Mouse (Mus musculus): ENCODE data around the gene Lrp10.

Gene Lrp10

GRCm38 (mm10) chr14:54477172-54477909 lies 13.4 kb downstream of the Lrp10 start:
- no peak for DNase-seq

GRCm38 (mm10) chr14:54479451-54479920 lies 15.5 kb downstream of the Lrp10 start:
- DNase-seq: peak; percentile 30 to 55

DNA sequence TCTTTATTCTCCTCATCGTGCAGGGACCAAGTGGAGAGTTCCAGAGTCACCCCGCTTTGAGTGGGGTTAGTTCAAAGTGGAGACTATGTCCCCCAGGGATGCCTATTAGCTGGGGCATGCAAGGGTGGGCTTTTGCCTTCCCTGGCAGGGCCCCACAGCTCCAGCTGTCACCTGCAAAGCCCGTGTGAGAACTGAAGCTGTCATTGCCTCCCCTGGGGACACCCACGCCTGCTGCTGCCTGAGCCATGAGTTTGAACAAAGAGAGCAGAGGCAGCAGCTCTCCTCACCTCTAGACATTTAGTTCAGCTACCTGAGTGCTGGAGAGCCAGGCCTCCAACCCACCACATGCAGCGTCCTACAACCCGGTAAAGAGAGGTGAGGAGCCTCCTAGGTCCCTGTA lies 16.7 kb downstream of the Lrp10 start:
- no peak for DNase-seq

DNA sequence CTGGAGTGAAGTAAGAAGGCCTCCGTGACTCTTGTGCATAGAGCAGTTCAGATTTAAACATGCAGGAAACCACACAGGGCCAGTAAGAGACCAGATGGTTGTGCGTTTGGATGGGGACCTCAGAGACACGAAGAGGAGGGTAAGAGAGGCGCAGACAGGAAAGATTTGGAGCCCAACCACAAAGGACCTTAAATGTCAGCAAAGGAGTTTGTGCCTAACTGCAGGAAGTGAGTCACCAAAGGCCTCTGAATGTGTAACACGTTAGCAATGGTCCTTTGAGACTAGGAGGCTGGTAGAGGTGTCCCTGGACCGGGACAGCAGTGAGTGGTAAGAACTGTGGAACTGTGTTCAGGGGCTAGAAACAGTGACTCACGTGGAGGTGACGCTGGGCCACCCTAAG lies 17.5 kb downstream of the Lrp10 start:
- no peak for DNase-seq

DNA sequence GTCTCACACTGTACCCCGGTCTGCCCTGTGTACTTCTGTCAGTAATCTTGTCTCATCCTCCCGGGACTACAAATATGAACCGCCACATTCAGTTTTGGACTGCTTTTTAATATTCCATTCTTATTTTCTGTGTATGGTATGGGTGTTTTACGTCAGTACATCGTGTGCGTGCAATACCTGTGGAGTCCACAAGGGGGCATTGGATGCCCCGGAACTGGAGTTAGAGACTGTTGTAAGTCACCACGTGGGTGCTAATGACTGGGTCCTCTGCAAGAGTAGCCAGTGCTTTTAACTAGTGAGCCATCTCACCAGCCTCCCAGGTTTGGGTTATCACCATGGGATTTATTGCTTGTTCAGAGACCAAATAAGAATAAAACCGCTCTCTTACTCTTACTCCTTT lies 18.6 kb downstream of the Lrp10 start:
- peak in 1 of 2 experiments; percentile 67 for DNase-seq

DNA sequence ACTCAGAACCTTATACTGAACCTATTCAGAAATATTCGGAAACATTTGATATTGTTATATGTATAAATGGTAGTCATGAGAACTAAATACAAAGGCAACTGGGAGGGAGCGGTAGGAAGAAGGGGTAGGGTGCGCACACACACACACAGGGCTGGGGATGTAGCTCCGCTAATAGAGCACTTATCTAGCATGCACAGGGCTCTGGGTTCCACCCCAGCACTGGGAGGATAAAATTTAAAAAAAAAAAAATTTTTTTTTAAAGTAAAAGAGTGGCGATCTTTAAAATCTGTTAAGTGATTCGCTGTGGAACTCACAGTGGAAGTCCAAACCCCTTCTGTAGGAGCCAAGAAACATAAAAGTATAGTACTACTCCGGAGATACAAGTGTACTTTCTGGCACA lies 22.0 kb downstream of the Lrp10 start:
- DNase-seq: no peak

DNA sequence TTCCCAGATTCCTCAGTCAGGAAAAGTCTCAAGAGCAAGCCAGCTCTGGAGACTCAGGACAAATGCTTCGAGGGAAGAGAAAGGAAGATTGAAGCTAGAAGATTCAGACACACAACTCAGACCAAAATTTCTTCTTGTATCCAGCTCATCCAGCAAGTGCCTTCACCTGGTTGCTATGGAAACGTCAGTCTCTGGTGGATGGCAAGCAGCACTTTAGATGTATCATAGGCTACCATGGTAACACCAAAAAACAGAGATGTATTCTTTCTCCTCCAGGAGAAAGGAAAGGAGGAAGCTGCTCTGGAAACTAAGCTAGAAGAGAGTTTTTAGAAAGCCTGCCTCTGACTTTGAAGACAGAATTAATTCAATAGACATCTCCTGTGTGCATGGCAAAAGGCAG lies 23.8 kb downstream of the Lrp10 start:
- DNase-seq: no peak

GRCm38 (mm10) chr14:54488350-54488749 lies 24.4 kb downstream of the Lrp10 start:
- no peak for DNase-seq

GRCm38 (mm10) chr14:54492345-54493131 lies 28.6 kb downstream of the Lrp10 start:
- no peak for DNase-seq

DNA sequence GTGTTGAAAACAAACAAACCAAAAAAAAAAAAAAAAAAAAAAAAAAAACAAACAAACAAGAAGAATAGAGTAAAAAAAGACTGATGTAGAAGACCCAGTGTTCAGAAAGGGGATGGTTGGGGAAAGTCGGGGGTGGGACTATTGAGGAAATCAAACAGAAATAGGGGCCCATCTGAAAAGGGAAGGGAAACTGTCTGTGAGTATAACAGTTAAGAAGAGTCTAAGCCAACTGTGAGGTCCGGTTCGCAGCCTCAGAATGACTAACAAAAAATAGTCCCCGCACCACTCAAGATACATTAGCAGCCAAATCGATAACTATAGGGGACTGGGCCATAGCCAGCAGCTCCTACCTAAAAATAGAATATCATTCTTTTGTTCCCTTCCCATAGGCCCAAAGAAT lies 29.3 kb downstream of the Lrp10 start:
- DNase-seq: no peak

GRCm38 (mm10) chr14:54494234-54494633 lies 30.3 kb downstream of the Lrp10 start:
- peak; percentile 51 to 73 for DNase-seq

- DNase-seq: no peak
Measured at GRCm38 (mm10) chr14:54496706-54497105, 32.8 kb downstream of the Lrp10 start.

GRCm38 (mm10) chr14:54499330-54499729 lies 35.4 kb downstream of the Lrp10 start:
- no peak for DNase-seq

DNA sequence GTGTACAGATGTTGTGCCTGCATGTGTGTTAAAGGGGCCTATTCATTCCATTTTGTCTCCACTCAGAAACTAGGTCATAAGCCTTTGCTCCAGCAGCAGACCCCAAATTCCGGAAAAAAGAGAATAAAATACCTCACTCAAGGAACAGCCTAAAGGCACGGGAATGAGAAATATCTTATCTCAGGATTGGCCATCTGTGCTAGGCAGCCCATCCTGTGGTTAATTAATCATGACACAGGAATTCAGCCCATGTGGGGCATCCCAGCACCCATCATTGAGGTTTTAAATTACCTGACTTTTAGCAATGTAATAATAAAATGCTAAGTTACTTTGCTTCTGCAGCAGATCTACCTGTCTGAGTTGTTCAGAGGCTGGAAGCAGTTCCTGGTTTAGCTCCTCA lies 37.4 kb downstream of the Lrp10 start:
- DNase-seq: no peak

GRCm38 (mm10) chr14:54503092-54503491 lies 39.2 kb downstream of the Lrp10 start:
- DNase-seq: no peak

DNA sequence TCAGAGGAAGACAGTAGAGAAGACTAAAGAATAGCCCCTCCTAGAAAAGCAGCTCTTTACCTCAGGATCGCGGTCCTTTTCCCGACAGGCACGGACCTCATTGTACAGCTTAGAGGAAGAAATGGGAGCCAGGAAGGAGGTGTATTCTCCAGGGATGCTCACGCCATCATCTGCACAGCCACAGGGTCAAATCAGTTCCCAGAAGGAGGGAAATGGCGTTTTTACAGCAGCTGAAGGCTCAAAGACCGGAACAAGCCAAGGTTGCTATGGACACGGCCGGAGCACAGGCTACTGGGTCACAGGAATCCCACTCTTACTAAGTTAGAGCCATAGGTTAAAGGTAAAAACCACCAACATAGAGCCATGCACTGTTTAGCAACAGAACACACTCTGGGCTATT lies 45.8 kb downstream of the Lrp10 start:
- DNase-seq: no peak

GRCm38 (mm10) chr14:54516710-54517310 lies 52.9 kb downstream of the Lrp10 start:
- DNase-seq: no peak
